In genomic region chr3:63692727-63693126, GRCm38 (mm10) we compare ENCODE assay signal across 27 mouse cellular contexts.
DNase-seq lines count a peak whose midpoint lies in the region; ATAC-seq and TF ChIP-seq lines count a peak whose summit lies in the region.
"Had no signal": no experiment of that assay in that cellular context is flagged by ENCODE, and none has a peak within 500 bp of the region (broad histone marks: within the 10 kb centered on the region; RNA-seq: fewer than 3 reads in every experiment).

No protein-coding gene starts in this region.

- no peak overlapping the region for H3K27ac ChIP-seq in forebrain, embryonic 12.5 days
- no peak overlapping the region for H3K27ac ChIP-seq in forebrain, embryonic 16.5 days (ENCODE audit: low read length)
- H3K27ac ChIP-seq in midbrain, embryonic 13.5 days: no peak overlapping the region
- H3K27ac ChIP-seq in midbrain, postnatal 0 days (ENCODE audit: low read depth, low read length): no peak overlapping the region
- H3K27ac ChIP-seq in hindbrain, embryonic 14.5 days: no peak overlapping the region
- H3K27ac ChIP-seq in liver, postnatal 0 days (ENCODE audit: low read depth): no peak overlapping the region
- H3K27ac ChIP-seq in liver, embryonic 11.5 days (ENCODE audit: low read depth, low read length): no peak overlapping the region
- H3K27ac ChIP-seq: embryonic facial prominence, embryonic 13.5 days; forebrain, embryonic 10.5 days; heart, embryonic 13.5 days; limb, embryonic 10.5 days; limb, embryonic 15.5 days; liver, embryonic 14.5 days; stomach, postnatal 0 days had no signal

- 0 out of 2 replicates have a peak, but pooled peaks have one; percentile 41 for ATAC-seq in forebrain, embryonic 12.5 days (ENCODE audit: low FRiP score)
- no peak for ATAC-seq in forebrain, embryonic 16.5 days
- peak; percentile 58; the same call in 1 of the 2 replicates for ATAC-seq in midbrain, embryonic 13.5 days
- no peak for ATAC-seq in midbrain, postnatal 0 days (ENCODE audit: low FRiP score)
- ATAC-seq in hindbrain, embryonic 14.5 days (ENCODE audit: low FRiP score): peak; percentile 62; the same call in 1 of the 2 replicates
- ATAC-seq in liver, postnatal 0 days: no peak
- ATAC-seq in liver, embryonic 11.5 days (replicated peaks; ENCODE audit: low FRiP score): no peak
- ATAC-seq: forebrain, postnatal 0 days; Patski had no signal

- no peaks in the 10 kb centered on the region for H3K9me3 ChIP-seq in forebrain, embryonic 12.5 days
- no peaks in the 10 kb centered on the region for H3K9me3 ChIP-seq in forebrain, embryonic 16.5 days (ENCODE audit: control insufficient read depth, low read length)
- no peaks in the 10 kb centered on the region for H3K9me3 ChIP-seq in midbrain, embryonic 13.5 days
- no peaks in the 10 kb centered on the region for H3K9me3 ChIP-seq in midbrain, postnatal 0 days (ENCODE audit: low read length)
- H3K9me3 ChIP-seq in hindbrain, embryonic 14.5 days (ENCODE audit: control insufficient read depth, low read length): no peaks in the 10 kb centered on the region
- no peaks in the 10 kb centered on the region for H3K9me3 ChIP-seq in liver, postnatal 0 days (ENCODE audit: low read length)
- no peaks in the 10 kb centered on the region for H3K9me3 ChIP-seq in liver, embryonic 11.5 days (ENCODE audit: control insufficient read depth, low read length)
- H3K9me3 ChIP-seq: embryonic facial prominence, embryonic 13.5 days; forebrain, embryonic 10.5 days; heart, embryonic 13.5 days; limb, embryonic 10.5 days; limb, embryonic 15.5 days had no signal

- no peaks in the 10 kb centered on the region for H3K4me1 ChIP-seq in forebrain, embryonic 12.5 days
- H3K4me1 ChIP-seq in forebrain, embryonic 16.5 days (replicated peaks; ENCODE audit: control insufficient read depth, insufficient read depth, low read length): no peaks in the 10 kb centered on the region
- H3K4me1 ChIP-seq in midbrain, embryonic 13.5 days (replicated peaks): no peaks in the 10 kb centered on the region
- H3K4me1 ChIP-seq in midbrain, postnatal 0 days (ENCODE audit: insufficient read depth, low read length): no peaks in the 10 kb centered on the region
- peaks cover 3% of the 10 kb centered on the region; the same call in 1 of the 2 replicates for H3K4me1 ChIP-seq in hindbrain, embryonic 14.5 days (replicated peaks; ENCODE audit: control insufficient read depth, insufficient read depth, low read length)
- H3K4me1 ChIP-seq in liver, postnatal 0 days (ENCODE audit: insufficient read depth): no peaks in the 10 kb centered on the region
- H3K4me1 ChIP-seq in liver, embryonic 11.5 days (replicated peaks; ENCODE audit: control insufficient read depth, insufficient read depth, low read length): no peaks in the 10 kb centered on the region
- H3K4me1 ChIP-seq: forebrain, embryonic 10.5 days; heart, embryonic 13.5 days; limb, embryonic 10.5 days; limb, embryonic 15.5 days had no signal

- H3K4me2 ChIP-seq in forebrain, embryonic 12.5 days: no peak overlapping the region
- no peak overlapping the region for H3K4me2 ChIP-seq in forebrain, embryonic 16.5 days (ENCODE audit: low read length)
- H3K4me2 ChIP-seq in midbrain, embryonic 13.5 days (replicated peaks): no peak overlapping the region
- no peak overlapping the region for H3K4me2 ChIP-seq in midbrain, postnatal 0 days (ENCODE audit: low read depth, low read length, poor library complexity, severe bottlenecking)
- no peak overlapping the region for H3K4me2 ChIP-seq in hindbrain, embryonic 14.5 days (replicated peaks)
- H3K4me2 ChIP-seq in liver, postnatal 0 days (ENCODE audit: low read depth, low read length): no peak overlapping the region
- H3K4me2 ChIP-seq in liver, embryonic 11.5 days: no peak overlapping the region
- H3K4me2 ChIP-seq: embryonic facial prominence, embryonic 13.5 days; heart, embryonic 13.5 days; limb, embryonic 15.5 days; lung, embryonic 14.5 days had no signal

- no peak for TF ChIP-seq EP300 in liver, postnatal 0 days (IDR thresholded peaks at IDR 0.05; ENCODE audit: low read depth)

- H3K27me3 ChIP-seq in forebrain, embryonic 12.5 days: no peaks in the 10 kb centered on the region
- H3K27me3 ChIP-seq in forebrain, embryonic 16.5 days (replicated peaks; ENCODE audit: control insufficient read depth, insufficient read depth, low read length): no peaks in the 10 kb centered on the region
- no peaks in the 10 kb centered on the region for H3K27me3 ChIP-seq in midbrain, embryonic 13.5 days
- no peaks in the 10 kb centered on the region for H3K27me3 ChIP-seq in midbrain, postnatal 0 days (ENCODE audit: insufficient read depth, low read length)
- H3K27me3 ChIP-seq in hindbrain, embryonic 14.5 days (ENCODE audit: control insufficient read depth, insufficient read depth, low read length): no peaks in the 10 kb centered on the region
- no peaks in the 10 kb centered on the region for H3K27me3 ChIP-seq in liver, postnatal 0 days (ENCODE audit: insufficient read depth, low read length)
- no peaks in the 10 kb centered on the region for H3K27me3 ChIP-seq in liver, embryonic 11.5 days (replicated peaks; ENCODE audit: control insufficient read depth, insufficient read depth, low read length)
- H3K27me3 ChIP-seq: embryonic facial prominence, embryonic 13.5 days; heart, embryonic 13.5 days; limb, embryonic 15.5 days; Patski had no signal

- peaks cover 4% of the 10 kb centered on the region for H3K36me3 ChIP-seq in forebrain, embryonic 12.5 days (replicated peaks)
- no peaks in the 10 kb centered on the region for H3K36me3 ChIP-seq in forebrain, embryonic 16.5 days (ENCODE audit: control insufficient read depth, insufficient read depth)
- H3K36me3 ChIP-seq in midbrain, embryonic 13.5 days: peaks cover 8% of the 10 kb centered on the region
- H3K36me3 ChIP-seq in midbrain, postnatal 0 days (ENCODE audit: insufficient read depth, low read length): no peaks in the 10 kb centered on the region
- H3K36me3 ChIP-seq in hindbrain, embryonic 14.5 days (replicated peaks; ENCODE audit: control insufficient read depth, insufficient read depth): no peaks in the 10 kb centered on the region
- H3K36me3 ChIP-seq in liver, postnatal 0 days (replicated peaks; ENCODE audit: insufficient read depth, low read length): no peaks in the 10 kb centered on the region
- no peaks in the 10 kb centered on the region for H3K36me3 ChIP-seq in liver, embryonic 11.5 days (ENCODE audit: control insufficient read depth, insufficient read depth, low read length)
- H3K36me3 ChIP-seq: embryonic facial prominence, embryonic 13.5 days; heart, embryonic 13.5 days; limb, embryonic 10.5 days; limb, embryonic 15.5 days had no signal

- no peak overlapping the region for H3K4me3 ChIP-seq in forebrain, embryonic 12.5 days (replicated peaks)
- no peak overlapping the region for H3K4me3 ChIP-seq in forebrain, embryonic 16.5 days (replicated peaks; ENCODE audit: low read length)
- H3K4me3 ChIP-seq in midbrain, embryonic 13.5 days (replicated peaks): no peak overlapping the region
- H3K4me3 ChIP-seq in midbrain, postnatal 0 days (ENCODE audit: low read depth, low read length): no peak overlapping the region
- H3K4me3 ChIP-seq in hindbrain, embryonic 14.5 days (replicated peaks; ENCODE audit: low read length): no peak overlapping the region
- H3K4me3 ChIP-seq in liver, postnatal 0 days (ENCODE audit: low read depth, low read length): no peak overlapping the region
- no peak overlapping the region for H3K4me3 ChIP-seq in liver, embryonic 11.5 days (ENCODE audit: low read depth, low read length)
- H3K4me3 ChIP-seq: embryonic facial prominence, embryonic 13.5 days; forebrain, embryonic 10.5 days; heart, embryonic 13.5 days; limb, embryonic 10.5 days; limb, embryonic 15.5 days had no signal

- DNase-seq in midbrain, postnatal 0 days (ENCODE audit: low spot score): no peak
- DNase-seq in hindbrain, embryonic 14.5 days (ENCODE audit: low spot score): no peak
- DNase-seq in liver, postnatal 0 days: no peak
- no peak for DNase-seq in liver, embryonic 11.5 days (ENCODE audit: low spot score)
- DNase-seq: adrenal gland, postnatal 10 days; cerebellum, adult 11 months; cerebellum, adult 9-10 months; cerebellum, postnatal 36 days; forebrain, postnatal 0 days; gastrocnemius, postnatal 10 days; kidney, adult 18-20 months; lung, embryonic 14.5 days; lung, postnatal 14 days; right cerebral cortex, postnatal 4 days; thymus, adult 18-20 months; thymus, postnatal 25 days had no signal

- WGBS in forebrain, embryonic 12.5 days: 89% methylated on average over 4 of the region's 4 CpGs
- WGBS in forebrain, embryonic 16.5 days: 90% methylated on average over 4 of the region's 4 CpGs
- WGBS in midbrain, embryonic 13.5 days: 80% methylated on average over 4 of the region's 4 CpGs
- 73% methylated on average over 4 of the region's 4 CpGs for WGBS in midbrain, postnatal 0 days
- WGBS in hindbrain, embryonic 14.5 days: 69% methylated on average over 4 of the region's 4 CpGs
- 79% methylated on average over 4 of the region's 4 CpGs for WGBS in liver, postnatal 0 days (ENCODE audit: insufficient replicate concordance)
- 84% methylated on average over 4 of the region's 4 CpGs for WGBS in liver, embryonic 11.5 days

- no peak for TF ChIP-seq CTCF in midbrain, postnatal 0 days (IDR thresholded peaks at IDR 0.05)
- TF ChIP-seq CTCF in liver, postnatal 0 days (IDR thresholded peaks at IDR 0.05; ENCODE audit: low read depth): no peak

- H3K9ac ChIP-seq in forebrain, embryonic 12.5 days: no peak overlapping the region
- H3K9ac ChIP-seq in forebrain, embryonic 16.5 days (replicated peaks; ENCODE audit: low read depth, low read length): no peak overlapping the region
- H3K9ac ChIP-seq in midbrain, embryonic 13.5 days (replicated peaks): no peak overlapping the region
- H3K9ac ChIP-seq in midbrain, postnatal 0 days (replicated peaks; ENCODE audit: low read length, poor library complexity, severe bottlenecking): no peak overlapping the region
- H3K9ac ChIP-seq in hindbrain, embryonic 14.5 days: no peak overlapping the region
- no peak overlapping the region for H3K9ac ChIP-seq in liver, postnatal 0 days (replicated peaks)
- H3K9ac ChIP-seq in liver, embryonic 11.5 days (ENCODE audit: low read depth, low read length): no peak overlapping the region
- H3K9ac ChIP-seq: embryonic facial prominence, embryonic 13.5 days; forebrain, postnatal 0 days; heart, embryonic 13.5 days; limb, embryonic 15.5 days; liver, embryonic 14.5 days; lung, embryonic 14.5 days had no signal

Comparison
In these comparisons a context has a peak if more than half of its experiments do, and no peak if none do; other contexts are left out.
1. ATAC-seq: peak in forebrain, embryonic 12.5 days (single experiment), midbrain, embryonic 13.5 days (single experiment) and hindbrain, embryonic 14.5 days (single experiment); none in forebrain, embryonic 16.5 days (single experiment), midbrain, postnatal 0 days (single experiment), liver, postnatal 0 days (single experiment) and liver, embryonic 11.5 days (single experiment).